Mouse (Mus musculus) lung, postnatal 0 days (tissue): ENCODE results near the gene Lrch3. TPM values are rescaled to one million over a fixed set of nuclear protein-coding genes. Genes with fewer than 3 reads are reported as not detected.
A peak's percentile ranks its signal among the peaks of the same experiment; 100 is the strongest.

Experiments used
- ATAC-seq: fragments of 200-750 bp; cut with Nextera tagmentation; 2 replicates; pipeline ENCODE4 v1.8.0; 2017; ENCODE audit warnings: moderate library complexity
- DNase-seq: peaks from one replicate; pipeline ENCODE4 v3.0.0-alpha.2; 2016; ENCODE audit warnings: low spot score
- H3K27ac ChIP-seq: fragments of 300-500 bp; sonication (generic); 2 replicates; pipeline ENCODE4 v1.5.1; 2014; ENCODE audit warnings: antibody characterized with exemption, mild to moderate bottlenecking, low read length, mixed read lengths
- H3K27me3 ChIP-seq: fragments of 300-500 bp; sonication (generic); replicated peaks from 2 replicates; pipeline ENCODE4 v1.6.1; 2014; ENCODE audit warnings: low read length, mixed read lengths; ENCODE audit not compliant: insufficient read depth
- H3K36me3 ChIP-seq: fragments of 300-500 bp; sonication (generic); 2 replicates; pipeline ENCODE4 v1.6.1; 2014; ENCODE audit warnings: low read length, mixed read lengths; ENCODE audit not compliant: insufficient read depth
- H3K4me1 ChIP-seq: fragments of 300-500 bp; sonication (generic); 2 replicates; pipeline ENCODE4 v1.6.1; 2014; ENCODE audit warnings: antibody characterized with exemption, low read depth, low read length, mixed read lengths; ENCODE audit not compliant: insufficient read depth
- H3K4me2 ChIP-seq: fragments of 300-500 bp; sonication (generic); replicated peaks from 2 replicates; pipeline ENCODE4 v1.6.1; 2014; ENCODE audit warnings: low read depth, mild to moderate bottlenecking, low read length, moderate library complexity, mixed read lengths
- H3K4me3 ChIP-seq: fragments of 300-500 bp; sonication (generic); 2 replicates; pipeline ENCODE4 v1.5.1; 2014; ENCODE audit warnings: low read depth, low read length
- H3K9ac ChIP-seq: fragments of 300-500 bp; sonication (generic); replicated peaks from 2 replicates; pipeline ENCODE4 v1.6.1; 2014; ENCODE audit warnings: low read depth, mild to moderate bottlenecking
- H3K9me3 ChIP-seq: fragments of 300-500 bp; sonication (generic); 2 replicates; pipeline ENCODE4 v1.6.1; 2016; ENCODE audit warnings: low read length, mixed read lengths
- CTCF ChIP-seq: IDR thresholded peaks from 2 replicates; pipeline ENCODE4 v1.5.1; 2016; ENCODE audit warnings: antibody characterized with exemption, mild to moderate bottlenecking
- EP300 ChIP-seq: IDR thresholded peaks from 2 replicates; pipeline ENCODE4 v1.6.1; 2016; ENCODE audit warnings: antibody characterized with exemption, mild to moderate bottlenecking, control low read depth
- WGBS: fragments of 180-500 bp; shearing (Covaris S2); extraction: QIAGEN DNeasy Blood & Tissue Kit; methylation state at CpG from one replicate; pipeline ENCODE4 v1.1.7; 2014; 5-methylcytosine and 5-hydroxymethylcytosine counted together
- polyA plus RNA-seq: library from polyadenylated mRNA; unstranded; fragments of >200 nt; fragmentation: Nextera tagmentation; extraction: Ambion mirVana; gene quantifications from 2 replicates; pipeline ENCODE4 v1.2.1, GENCODE M21; 2015

Lrch3 gene
- polyA plus RNA-seq, 1 experiment from 2014 or later = 15.7 TPM

GRCm38 (mm10) chr16:33005216-33005615 lies 91.3 kb downstream of the Lrch3 start:
- Histone ChIP-seq H3K9me3 (no peaks in the 10 kb centered on the region), H3K4me3 (no peak overlapping the region), H3K4me2 (no peak overlapping the region; the same call in 1 of the 2 replicates), H3K9ac (no peak overlapping the region), H3K27me3 (no peaks in the 10 kb centered on the region), H3K27ac (no peak overlapping the region), H3K4me1 (no peaks in the 10 kb centered on the region), H3K36me3 (peaks cover 14% of the 10 kb centered on the region)
- WGBS = 16% methylated on average over 9 of the region's 9 CpGs
- DNase-seq (peak; percentile 76), ATAC-seq (peak; percentile 43; the same call in 1 of the 2 replicates)
- no peak for TF ChIP-seq CTCF
- no peak for TF ChIP-seq EP300

- Histone ChIP-seq H3K9me3 (no peaks in the 10 kb centered on the region), H3K4me2 (no peak overlapping the region), H3K27me3 (no peaks in the 10 kb centered on the region), H3K9ac (no peak overlapping the region), H3K4me3 (no peak overlapping the region), H3K4me1 (no peaks in the 10 kb centered on the region), H3K36me3 (no peaks in the 10 kb centered on the region), H3K27ac (no peak overlapping the region)
- no peak for DNase-seq
- no peak for TF ChIP-seq CTCF
- TF ChIP-seq EP300 = no peak
- 64% methylated on average over 7 of the region's 7 CpGs for WGBS
- no peak for ATAC-seq
Measured at GRCm38 (mm10) chr16:33006888-33007287, 93.0 kb downstream of the Lrch3 start.

- peaks cover 3% of the 10 kb centered on the region; the same call in 1 of the 2 replicates for H3K36me3 ChIP-seq
- no peak for ATAC-seq
Measured at GRCm38 (mm10) chr16:33007436-33007835, 93.5 kb downstream of the Lrch3 start.

GRCm38 (mm10) chr16:33010166-33010565 lies 96.3 kb downstream of the Lrch3 start:
- H3K36me3 ChIP-seq = peaks cover 14% of the 10 kb centered on the region; the same call in 1 of the 2 replicates
- WGBS = 97% methylated on average over 6 of the region's 6 CpGs
- DNase-seq (no peak), ATAC-seq (no peak)
- TF ChIP-seq EP300 = no peak
- H3K9ac ChIP-seq = no peak overlapping the region
- H3K4me1 ChIP-seq = no peaks in the 10 kb centered on the region
- H3K4me2 ChIP-seq = no peak overlapping the region
- H3K9me3 ChIP-seq = no peaks in the 10 kb centered on the region
- no peaks in the 10 kb centered on the region for H3K27me3 ChIP-seq
- H3K27ac ChIP-seq = no peak overlapping the region
- H3K4me3 ChIP-seq = no peak overlapping the region

More at GRCm38 (mm10) chr16:33007436-33007835, 93.5 kb downstream of the Lrch3 start:
- no peak for DNase-seq
- Histone ChIP-seq H3K27ac (no peak overlapping the region), H3K27me3 (no peaks in the 10 kb centered on the region), H3K4me1 (no peaks in the 10 kb centered on the region), H3K4me2 (no peak overlapping the region), H3K9ac (no peak overlapping the region), H3K9me3 (no peaks in the 10 kb centered on the region), H3K4me3 (no peak overlapping the region)
- whole genome bisulfite sequencing = 77% methylated on average over 7 of the region's 7 CpGs
- no peak for TF ChIP-seq CTCF
- no peak for TF ChIP-seq EP300

GRCm38 (mm10) chr16:33013801-33014200 lies 99.9 kb downstream of the Lrch3 start:
- no peak for ATAC-seq
- no peak overlapping the region for H3K4me3 ChIP-seq
- TF ChIP-seq CTCF (no peak), EP300 (no peak)
- H3K27ac ChIP-seq = no peak overlapping the region
- H3K9me3 ChIP-seq = no peaks in the 10 kb centered on the region
- H3K27me3 ChIP-seq = no peaks in the 10 kb centered on the region
- H3K4me2 ChIP-seq = no peak overlapping the region
- H3K4me1 ChIP-seq = no peaks in the 10 kb centered on the region
- H3K9ac ChIP-seq = no peak overlapping the region
- DNase-seq = no peak
- WGBS = 89% methylated on average over 5 of the region's 5 CpGs
- peaks cover 14% of the 10 kb centered on the region; the same call in 1 of the 2 replicates for H3K36me3 ChIP-seq

GRCm38 (mm10) chr16:33014921-33015320 lies 101.0 kb downstream of the Lrch3 start:
- H3K4me2 ChIP-seq = no peak overlapping the region
- DNase-seq = no peak
- peaks cover 14% of the 10 kb centered on the region; the same call in 1 of the 2 replicates for H3K36me3 ChIP-seq
- no peak for ATAC-seq
- H3K4me1 ChIP-seq = no peaks in the 10 kb centered on the region
- no peak overlapping the region for H3K4me3 ChIP-seq
- no peak for TF ChIP-seq EP300
- no peak for TF ChIP-seq CTCF
- H3K9ac ChIP-seq = no peak overlapping the region
- 93% methylated on average over 1 of the region's 1 CpGs for WGBS
- H3K27me3 ChIP-seq = no peaks in the 10 kb centered on the region
- H3K9me3 ChIP-seq = no peaks in the 10 kb centered on the region
- no peak overlapping the region for H3K27ac ChIP-seq

GRCm38 (mm10) chr16:33015396-33015907 lies 101.6 kb downstream of the Lrch3 start:
- Histone ChIP-seq H3K4me2 (no peak overlapping the region), H3K27ac (no peak overlapping the region), H3K4me3 (no peak overlapping the region), H3K27me3 (no peaks in the 10 kb centered on the region), H3K36me3 (peaks cover 14% of the 10 kb centered on the region; the same call in 1 of the 2 replicates), H3K9ac (no peak overlapping the region), H3K9me3 (no peaks in the 10 kb centered on the region), H3K4me1 (no peaks in the 10 kb centered on the region)
- DNase-seq (no peak), ATAC-seq (no peak)
- WGBS = 89% methylated on average over 3 of the region's 3 CpGs
- TF ChIP-seq EP300 = no peak
- TF ChIP-seq CTCF = no peak
